Mouse (Mus musculus) limb, embryonic 12.5 days (tissue): ENCODE results near the gene Spata18. TPM values are rescaled to one million over a fixed set of nuclear protein-coding genes. Genes with fewer than 3 reads are reported as not detected.

ENCODE experiments used
- ATAC-seq: fragments of 200-750 bp; cut with Nextera tagmentation; 2 replicates; pipeline ENCODE4 v1.8.0; 2017; ENCODE audit warnings: low read depth, moderate TSS enrichment; ENCODE audit not compliant: insufficient number of reproducible peaks, insufficient read depth, low FRiP score, low TSS enrichment
- H3K27ac ChIP-seq: fragments of 300-500 bp; sonication (generic); 2 replicates; pipeline ENCODE4 v1.5.1; 2016; ENCODE audit warnings: mild to moderate bottlenecking, moderate library complexity
- H3K27me3 ChIP-seq: fragments of 300-500 bp; sonication (generic); 2 replicates; pipeline ENCODE4 v1.6.1; 2016; ENCODE audit warnings: mild to moderate bottlenecking, moderate library complexity
- H3K36me3 ChIP-seq: fragments of 300-500 bp; sonication (generic); 2 replicates; pipeline ENCODE4 v1.6.1; 2016; ENCODE audit warnings: mild to moderate bottlenecking, moderate library complexity
- H3K4me1 ChIP-seq: fragments of 300-500 bp; sonication (generic); replicated peaks from 2 replicates; pipeline ENCODE4 v1.6.1; 2016
- H3K4me2 ChIP-seq: fragments of 300-500 bp; sonication (generic); 2 replicates; pipeline ENCODE4 v1.6.1; 2016; ENCODE audit warnings: mild to moderate bottlenecking, moderate library complexity
- H3K4me3 ChIP-seq: fragments of 300-500 bp; sonication (generic); replicated peaks from 2 replicates; pipeline ENCODE4 v1.5.1; 2016; ENCODE audit warnings: mild to moderate bottlenecking
- H3K9ac ChIP-seq: fragments of 300-500 bp; sonication (generic); replicated peaks from 2 replicates; pipeline ENCODE4 v1.6.1; 2016; ENCODE audit warnings: mild to moderate bottlenecking, moderate library complexity
- H3K9me3 ChIP-seq: fragments of 300-500 bp; sonication (generic); 2 replicates; pipeline ENCODE4 v1.6.1; 2016; ENCODE audit warnings: mild to moderate bottlenecking, moderate library complexity
- WGBS: fragments of 180-500 bp; shearing (Covaris S2); methylation state at CpG from one replicate; pipeline ENCODE4 v1.1.7; 2016; 5-methylcytosine and 5-hydroxymethylcytosine counted together
- polyA plus RNA-seq: library from polyadenylated mRNA; unstranded; fragments of >200 nt; fragmentation: Nextera tagmentation; extraction: Ambion mirVana; gene quantifications from 2 replicates; pipeline ENCODE4 v1.2.1, GENCODE M21; 2016

Spata18 gene
- 1.9 and 2.0 TPM in 2 replicates for polyA plus RNA-seq

DNA sequence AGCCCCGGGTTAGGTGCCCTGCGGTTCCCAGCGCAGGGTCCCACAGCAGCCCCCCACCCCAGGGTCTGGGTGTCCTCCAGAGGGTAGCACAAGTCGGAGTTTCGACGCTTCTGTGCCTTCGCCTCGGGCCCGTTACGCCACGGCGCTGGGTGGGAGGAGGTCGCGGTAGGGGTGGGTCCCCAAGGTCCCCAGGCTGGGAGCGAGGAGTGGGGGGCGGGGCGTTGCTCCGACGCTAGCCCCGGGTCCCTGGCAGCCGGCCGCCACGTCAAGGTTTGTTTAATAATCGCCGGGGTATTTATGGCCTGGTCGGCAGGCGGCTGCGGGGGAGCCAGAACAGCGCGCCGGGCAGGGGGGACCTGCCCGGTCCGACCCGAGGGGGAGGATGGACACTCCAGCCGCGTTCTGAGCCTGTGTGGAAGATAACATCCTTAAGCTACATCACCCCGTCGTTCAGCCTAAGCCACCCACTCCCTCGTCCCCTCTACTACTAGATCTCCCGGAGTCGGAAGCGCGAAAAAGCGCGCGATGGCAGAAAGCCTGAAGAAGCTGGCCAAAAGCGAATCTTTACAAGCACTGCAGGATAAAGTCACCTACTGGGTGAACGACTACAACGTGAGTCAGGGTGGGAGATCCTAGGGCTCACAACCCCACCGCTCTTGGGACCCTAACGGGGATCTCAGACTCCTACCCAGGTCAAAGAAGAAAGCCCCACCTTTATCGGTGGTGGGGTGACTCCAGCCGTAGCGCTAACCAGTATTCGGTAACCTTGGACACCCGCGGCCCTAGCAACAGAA is at the start of gene Spata18:
Spata18 (plus strand) TSS at position 319 of the 794 bp plus-strand sequence.
- H3K9ac ChIP-seq = peak within 1 kb of the TSS; percentile 58
- peak; percentile 35; the same call in 1 of the 2 replicates for ATAC-seq
- H3K4me1 ChIP-seq = peaks cover 40% of the 10 kb centered on the region
- H3K9me3 ChIP-seq = no peaks in the 10 kb centered on the region
- H3K4me3 ChIP-seq = peak within 1 kb of the TSS; percentile 55
- no peak within 1 kb of the TSS for H3K27ac ChIP-seq
- no peaks in the 10 kb centered on the region for H3K36me3 ChIP-seq
- WGBS = under 1% methylated on average over 57 of the region's 57 CpGs
- H3K27me3 ChIP-seq = peaks cover 56% of the 10 kb centered on the region
- peak within 1 kb of the TSS; percentile 98 for H3K4me2 ChIP-seq

DNA sequence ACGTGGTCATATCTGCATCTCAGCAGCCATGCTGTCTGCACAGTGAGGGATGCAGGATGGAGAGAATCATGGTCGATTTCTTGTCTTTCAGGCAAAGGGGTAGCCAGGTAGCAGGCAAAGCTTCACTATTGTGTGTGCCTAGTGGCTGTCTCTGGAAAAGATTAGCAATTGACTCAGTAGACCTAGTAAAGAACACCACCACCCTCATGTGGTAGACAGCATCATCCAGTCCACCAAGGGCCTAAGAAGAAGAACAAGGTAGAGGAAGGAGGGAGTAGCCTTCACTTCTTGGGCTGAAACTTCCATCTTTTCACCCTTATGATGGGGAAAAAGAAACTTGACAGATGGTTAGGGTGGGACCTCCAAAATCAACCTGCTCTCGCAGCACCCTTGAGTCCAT is 48.3 kb upstream of the Spata18 start:
- Histone ChIP-seq H3K4me1 (0 out of 2 replicates have a peak, but pooled peaks cover 3% of the 10 kb centered on the region), H3K9me3 (0 out of 2 replicates have a peak, but pooled peaks cover 6% of the 10 kb centered on the region), H3K4me2 (no peak overlapping the region), H3K36me3 (no peaks in the 10 kb centered on the region), H3K4me3 (no peak overlapping the region), H3K27ac (no peak overlapping the region), H3K27me3 (no peaks in the 10 kb centered on the region), H3K9ac (no peak overlapping the region)
- 82% methylated on average over 3 of the region's 3 CpGs for WGBS
- no peak for ATAC-seq

GRCm38 (mm10) chr5:73604542-73604941 is 46.6 kb upstream of the Spata18 start:
- Histone ChIP-seq H3K9ac (no peak overlapping the region), H3K27me3 (no peaks in the 10 kb centered on the region), H3K27ac (no peak overlapping the region), H3K36me3 (no peaks in the 10 kb centered on the region), H3K4me2 (no peak overlapping the region), H3K4me1 (no peaks in the 10 kb centered on the region), H3K9me3 (0 out of 2 replicates have a peak, but pooled peaks cover 6% of the 10 kb centered on the region), H3K4me3 (no peak overlapping the region)
- WGBS = 88% methylated on average over 6 of the region's 6 CpGs
- no peak for ATAC-seq

DNA sequence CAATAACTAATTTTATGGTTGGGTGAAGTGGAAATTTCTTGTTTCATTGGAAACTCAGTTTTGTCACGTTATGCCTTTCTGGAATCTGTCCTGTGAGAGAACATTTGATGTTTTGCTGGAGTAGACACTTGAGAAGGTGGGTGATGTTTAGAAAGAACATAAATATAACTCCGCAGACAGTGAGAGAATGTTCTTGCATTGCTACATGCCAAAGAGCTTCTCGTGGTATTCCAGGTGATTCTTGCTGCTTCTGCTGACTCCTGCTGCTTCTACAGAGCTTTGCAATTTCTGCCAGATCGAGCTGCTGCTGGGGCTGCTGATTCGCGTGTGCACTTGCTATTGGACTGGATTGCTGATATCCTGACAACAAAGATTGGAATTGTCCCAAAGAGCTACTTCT is 46.2 kb upstream of the Spata18 start:
- no peak overlapping the region for H3K27ac ChIP-seq
- no peak for ATAC-seq
- 93% methylated on average over 6 of the region's 6 CpGs for WGBS
- H3K9ac ChIP-seq = no peak overlapping the region
- H3K4me3 ChIP-seq = no peak overlapping the region
- no peaks in the 10 kb centered on the region for H3K4me1 ChIP-seq
- H3K9me3 ChIP-seq = 0 out of 2 replicates have a peak, but pooled peaks cover 7% of the 10 kb centered on the region
- H3K4me2 ChIP-seq = no peak overlapping the region
- no peaks in the 10 kb centered on the region for H3K36me3 ChIP-seq
- no peaks in the 10 kb centered on the region for H3K27me3 ChIP-seq

DNA sequence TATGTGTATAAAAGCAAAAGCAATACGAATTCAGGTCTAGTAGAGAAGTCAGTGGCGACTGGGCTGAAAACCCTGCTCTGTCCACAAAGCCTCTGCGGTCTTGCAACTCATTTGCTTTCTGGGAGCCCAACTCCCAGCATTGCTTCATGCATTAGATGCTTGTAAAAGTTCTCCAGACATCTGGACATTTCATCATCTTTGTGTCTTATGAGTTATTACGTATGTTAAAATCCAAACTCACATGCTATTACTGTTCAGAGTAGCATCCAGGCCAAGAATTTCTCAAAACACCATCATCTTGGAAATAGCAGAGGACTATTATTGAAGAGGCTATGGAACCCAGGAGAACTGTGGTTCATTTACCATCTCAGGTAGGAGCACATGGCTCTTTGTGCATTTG is 40.1 kb upstream of the Spata18 start:
- no peak overlapping the region for H3K9ac ChIP-seq
- no peak overlapping the region for H3K4me2 ChIP-seq
- no peaks in the 10 kb centered on the region; the same call in 1 of the 2 replicates for H3K4me1 ChIP-seq
- H3K27ac ChIP-seq = no peak overlapping the region
- 95% methylated on average over 4 of the region's 4 CpGs for WGBS
- no peak overlapping the region for H3K4me3 ChIP-seq
- no peak for ATAC-seq
- H3K9me3 ChIP-seq = peaks cover 15% of the 10 kb centered on the region; the same call in 1 of the 2 replicates
- H3K27me3 ChIP-seq = no peaks in the 10 kb centered on the region
- H3K36me3 ChIP-seq = no peaks in the 10 kb centered on the region

DNA sequence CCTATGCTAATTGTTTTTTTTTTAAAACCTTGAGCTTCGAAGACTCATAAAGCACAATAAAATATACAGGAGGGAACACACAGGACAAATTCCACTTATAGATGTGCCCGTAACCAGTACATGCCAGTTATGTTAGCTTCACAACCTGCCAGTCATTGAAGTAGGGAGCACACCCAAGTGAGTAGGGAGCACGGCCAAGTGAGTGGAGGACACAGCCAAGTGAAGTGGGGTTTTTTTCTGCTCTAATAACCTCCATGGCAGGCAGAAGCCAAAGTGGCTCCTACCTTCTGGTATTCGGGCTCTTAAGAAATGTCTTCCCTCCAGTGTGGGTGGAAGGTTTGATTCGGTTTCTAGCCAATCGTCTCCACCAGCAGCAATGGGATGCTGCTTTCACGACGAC is 37.9 kb upstream of the Spata18 start:
- Histone ChIP-seq H3K4me1 (no peaks in the 10 kb centered on the region; the same call in 1 of the 2 replicates), H3K27me3 (no peaks in the 10 kb centered on the region), H3K9ac (no peak overlapping the region), H3K4me2 (no peak overlapping the region), H3K9me3 (peaks cover 14% of the 10 kb centered on the region; the same call in 1 of the 2 replicates), H3K36me3 (no peaks in the 10 kb centered on the region), H3K27ac (no peak overlapping the region), H3K4me3 (no peak overlapping the region)
- ATAC-seq = no peak
- 90% methylated on average over 8 of the region's 8 CpGs for WGBS

GRCm38 (mm10) chr5:73615211-73615610 is 36.0 kb upstream of the Spata18 start:
- H3K4me2 ChIP-seq = no peak overlapping the region
- no peaks in the 10 kb centered on the region for H3K36me3 ChIP-seq
- H3K4me1 ChIP-seq = no peaks in the 10 kb centered on the region; the same call in 1 of the 2 replicates
- H3K4me3 ChIP-seq = no peak overlapping the region
- H3K27ac ChIP-seq = no peak overlapping the region
- no peaks in the 10 kb centered on the region for H3K27me3 ChIP-seq
- WGBS = 41% methylated on average over 7 of the region's 7 CpGs
- no peak for ATAC-seq
- H3K9ac ChIP-seq = no peak overlapping the region
- peaks cover 10% of the 10 kb centered on the region; the same call in 1 of the 2 replicates for H3K9me3 ChIP-seq

DNA sequence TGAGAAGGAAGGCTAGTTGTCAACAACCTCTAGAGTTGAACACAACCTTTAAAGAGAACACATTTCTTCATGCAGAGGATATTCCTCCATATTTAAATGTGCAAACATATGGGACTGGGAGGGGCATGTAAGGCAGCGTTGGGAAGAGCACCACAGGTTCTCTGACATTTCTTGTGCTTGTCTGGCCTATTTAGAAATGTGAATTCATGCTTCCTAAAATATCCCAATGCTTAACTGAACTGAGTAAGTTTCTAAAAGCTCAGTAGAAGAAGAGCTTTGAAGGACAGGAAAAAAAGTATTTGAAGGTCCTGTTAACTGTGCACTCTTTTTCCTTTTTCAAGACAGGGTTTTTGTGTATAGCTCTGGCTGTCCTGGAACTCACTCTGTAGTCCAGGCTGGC is 32.2 kb upstream of the Spata18 start:
- ATAC-seq = no peak
- Histone ChIP-seq H3K27ac (no peak overlapping the region), H3K4me1 (no peaks in the 10 kb centered on the region; the same call in 1 of the 2 replicates), H3K27me3 (no peaks in the 10 kb centered on the region), H3K4me2 (no peak overlapping the region), H3K36me3 (no peaks in the 10 kb centered on the region), H3K4me3 (no peak overlapping the region), H3K9me3 (peaks cover 4% of the 10 kb centered on the region; the same call in 1 of the 2 replicates), H3K9ac (no peak overlapping the region)
- WGBS = 75% methylated on average over 1 of the region's 1 CpGs

- Histone ChIP-seq H3K9me3 (no peaks in the 10 kb centered on the region), H3K27ac (no peak overlapping the region), H3K9ac (no peak overlapping the region), H3K4me3 (no peak overlapping the region), H3K27me3 (no peaks in the 10 kb centered on the region; the same call in 1 of the 2 replicates), H3K4me2 (no peak overlapping the region), H3K4me1 (no peaks in the 10 kb centered on the region), H3K36me3 (no peaks in the 10 kb centered on the region)
- ATAC-seq = no peak
- WGBS = 75% methylated on average over 1 of the region's 1 CpGs
Measured at GRCm38 (mm10) chr5:73625505-73625904, 25.7 kb upstream of the Spata18 start.

DNA sequence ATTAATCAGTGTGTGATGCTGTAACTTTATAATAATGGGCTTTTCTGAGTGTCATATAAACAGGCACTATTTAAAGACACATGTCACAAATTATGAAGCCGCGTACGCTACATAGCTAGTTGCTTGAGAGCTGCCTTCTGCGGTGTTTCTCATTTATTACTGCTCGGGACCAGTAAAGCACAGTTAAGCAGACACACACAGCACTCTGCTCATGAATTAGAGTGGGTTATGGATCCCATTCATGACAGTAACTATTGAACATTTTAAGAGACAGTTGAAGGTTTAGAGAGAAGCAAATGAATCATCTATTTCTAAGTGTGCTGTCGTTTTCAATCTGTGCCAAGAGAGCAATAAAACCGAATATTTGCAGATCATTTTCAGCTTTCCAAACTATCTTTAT is 24.3 kb upstream of the Spata18 start:
- Histone ChIP-seq H3K27ac (no peak overlapping the region), H3K9ac (no peak overlapping the region), H3K36me3 (no peaks in the 10 kb centered on the region), H3K4me1 (no peaks in the 10 kb centered on the region), H3K9me3 (no peaks in the 10 kb centered on the region), H3K4me3 (no peak overlapping the region), H3K4me2 (no peak overlapping the region), H3K27me3 (no peaks in the 10 kb centered on the region; the same call in 1 of the 2 replicates)
- ATAC-seq = no peak
- 72% methylated on average over 7 of the region's 7 CpGs for WGBS

DNA sequence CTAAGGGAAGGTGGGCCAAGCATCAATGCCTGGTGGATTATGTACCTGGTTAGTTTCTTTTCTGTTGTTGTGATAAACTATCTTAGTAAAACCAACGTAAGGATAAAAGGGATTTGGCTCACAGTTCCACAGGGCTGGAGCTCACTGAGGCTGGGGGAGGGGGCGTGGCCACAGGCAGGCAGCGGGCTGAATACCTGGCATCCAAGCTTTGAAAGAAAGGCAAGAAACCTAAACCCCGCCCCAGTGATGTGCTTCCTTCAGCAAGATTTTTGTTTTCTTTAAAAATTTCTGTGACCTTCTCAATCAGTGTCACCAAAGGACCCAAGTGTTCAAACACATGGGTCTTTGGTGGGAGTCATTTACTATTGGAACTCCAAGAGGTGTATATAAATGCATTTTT is 23.6 kb upstream of the Spata18 start:
- Histone ChIP-seq H3K27me3 (no peaks in the 10 kb centered on the region; the same call in 1 of the 2 replicates), H3K9ac (no peak overlapping the region), H3K9me3 (no peaks in the 10 kb centered on the region), H3K36me3 (no peaks in the 10 kb centered on the region), H3K27ac (no peak overlapping the region), H3K4me3 (no peak overlapping the region), H3K4me2 (no peak overlapping the region), H3K4me1 (no peaks in the 10 kb centered on the region)
- no peak for ATAC-seq
- WGBS = 54% methylated on average over 4 of the region's 4 CpGs
